Mouse (Mus musculus) forebrain, embryonic 11.5 days (tissue): Measurements from ENCODE around the gene Tlr11. TPM values are rescaled to one million over a fixed set of nuclear protein-coding genes. Genes with fewer than 3 reads are reported as not detected.

Experiments
- ATAC-seq: fragments of 200-750 bp; cut with Nextera tagmentation; replicated peaks from 2 replicates; pipeline ENCODE4 v1.8.0; 2017; ENCODE audit warnings: moderate TSS enrichment; ENCODE audit not compliant: low FRiP score
- DNase-seq: peaks from one replicate; pipeline ENCODE4 v3.0.0-alpha.2; 2017; ENCODE audit warnings: low spot score
- H3K27ac ChIP-seq: fragments of 300-500 bp; sonication (generic); 2 replicates; pipeline ENCODE4 v1.5.1; 2014; ENCODE audit warnings: low read depth, low read length
- H3K27me3 ChIP-seq: fragments of 300-500 bp; sonication (generic); 2 replicates; pipeline ENCODE4 v1.6.1; 2014; ENCODE audit warnings: mild to moderate bottlenecking, low read length, mixed read lengths; ENCODE audit not compliant: control insufficient read depth, insufficient read depth
- H3K36me3 ChIP-seq: fragments of 300-500 bp; sonication (generic); 2 replicates; pipeline ENCODE4 v1.6.1; 2014; ENCODE audit warnings: mild to moderate bottlenecking, low read length, moderate library complexity, mixed read lengths; ENCODE audit not compliant: control insufficient read depth, insufficient read depth
- H3K4me1 ChIP-seq: fragments of 300-500 bp; sonication (generic); replicated peaks from 2 replicates; pipeline ENCODE4 v1.6.1; 2014; ENCODE audit warnings: low read length, mixed read lengths; ENCODE audit not compliant: control insufficient read depth, insufficient read depth
- H3K4me2 ChIP-seq: fragments of 300-500 bp; sonication (generic); 2 replicates; pipeline ENCODE4 v1.6.1; 2014; ENCODE audit warnings: low read depth, mild to moderate bottlenecking, low read length, moderate library complexity, mixed read lengths; ENCODE audit not compliant: severe bottlenecking
- H3K4me3 ChIP-seq: fragments of 300-500 bp; sonication (generic); 2 replicates; pipeline ENCODE4 v1.5.1; 2014; ENCODE audit warnings: low read depth, low read length
- H3K9ac ChIP-seq: fragments of 300-500 bp; sonication (generic); 2 replicates; pipeline ENCODE4 v1.6.1; 2014; ENCODE audit warnings: low read length
- H3K9me3 ChIP-seq: fragments of 300-500 bp; sonication (generic); 2 replicates; pipeline ENCODE4 v1.6.1; 2016; ENCODE audit warnings: low read length, mixed read lengths; ENCODE audit not compliant: control insufficient read depth
- WGBS: fragments of 180-500 bp; shearing (Covaris S2); extraction: QIAGEN DNeasy Blood & Tissue Kit; methylation state at CpG from one replicate; pipeline ENCODE4 v1.1.7; 2014; 5-methylcytosine and 5-hydroxymethylcytosine counted together
- polyA plus RNA-seq: library from polyadenylated mRNA; unstranded; fragments of >200 nt; fragmentation: Nextera tagmentation; extraction: Ambion mirVana; gene quantifications from 2 replicates; pipeline ENCODE4 v1.2.1, GENCODE M21; 2014

The Tlr11 gene
- polyA plus RNA-seq, result not detected in 2 replicates

DNA sequence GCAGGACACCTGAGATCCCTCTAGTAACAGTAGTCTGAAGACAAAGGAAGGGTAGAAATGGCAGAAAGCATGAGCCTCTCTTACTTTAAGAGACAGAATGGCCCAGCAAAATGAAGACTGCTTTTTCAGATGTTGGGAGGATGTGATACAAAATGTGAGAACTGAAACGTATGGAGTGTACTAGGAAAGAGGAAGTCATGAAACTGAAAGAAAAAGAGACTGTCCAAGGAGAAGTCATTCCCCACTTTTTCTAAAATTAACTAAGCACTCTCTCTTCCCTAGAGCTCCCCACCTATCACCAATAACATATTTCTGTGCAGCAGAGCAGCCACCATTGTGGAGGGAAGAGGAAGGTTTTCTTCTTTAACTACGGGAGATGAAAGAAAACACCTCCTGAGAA, at the start of gene Tlr11:
Tlr11 (plus strand) TSS at position 322 of the 400 bp plus-strand sequence.
- no peaks in the 10 kb centered on the region for H3K9me3 ChIP-seq
- H3K4me2 ChIP-seq, result no peak within 1 kb of the TSS
- no peaks in the 10 kb centered on the region for H3K4me1 ChIP-seq
- WGBS, result 89% methylated on average over 2 of the region's 2 CpGs
- ATAC-seq, result no peak
- no peak for DNase-seq
- no peak within 1 kb of the TSS for H3K27ac ChIP-seq
- H3K27me3 ChIP-seq, result no peaks in the 10 kb centered on the region
- H3K36me3 ChIP-seq, result no peaks in the 10 kb centered on the region
- no peak within 1 kb of the TSS for H3K9ac ChIP-seq
- H3K4me3 ChIP-seq, result no peak within 1 kb of the TSS

DNA sequence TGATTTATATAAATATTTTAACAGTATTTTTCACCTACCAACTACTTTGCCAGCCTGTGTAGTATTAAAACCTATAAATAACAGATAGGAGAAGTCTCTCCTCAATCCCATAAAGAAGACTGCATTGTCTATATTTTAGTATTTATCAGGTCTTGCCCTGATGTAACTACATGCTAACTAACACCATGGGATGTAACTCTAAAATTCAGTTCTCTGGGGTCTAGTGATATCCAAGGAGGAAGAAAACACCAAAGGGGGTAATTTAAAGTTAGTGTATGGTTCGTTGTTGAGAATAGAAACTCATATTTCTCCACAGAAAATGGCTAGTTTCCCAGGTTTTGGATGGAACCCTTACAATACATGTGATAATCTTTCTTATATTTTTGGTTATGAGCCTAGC, 31.1 kb upstream of the Tlr11 start, which contains the start of gene Olfr734:
Olfr734 (minus strand) TSS at position 101 of the 400 bp plus-strand sequence.
- Histone ChIP-seq H3K4me2 (no peak within 1 kb of the TSS), H3K4me3 (no peak within 1 kb of the TSS), H3K27ac (no peak within 1 kb of the TSS), H3K4me1 (no peaks in the 10 kb centered on the region), H3K27me3 (no peaks in the 10 kb centered on the region), H3K36me3 (no peaks in the 10 kb centered on the region), H3K9ac (no peak within 1 kb of the TSS), H3K9me3 (no peaks in the 10 kb centered on the region)
- WGBS, result 74% methylated on average over 1 of the region's 1 CpGs
- ATAC-seq (no peak), DNase-seq (no peak)

DNA sequence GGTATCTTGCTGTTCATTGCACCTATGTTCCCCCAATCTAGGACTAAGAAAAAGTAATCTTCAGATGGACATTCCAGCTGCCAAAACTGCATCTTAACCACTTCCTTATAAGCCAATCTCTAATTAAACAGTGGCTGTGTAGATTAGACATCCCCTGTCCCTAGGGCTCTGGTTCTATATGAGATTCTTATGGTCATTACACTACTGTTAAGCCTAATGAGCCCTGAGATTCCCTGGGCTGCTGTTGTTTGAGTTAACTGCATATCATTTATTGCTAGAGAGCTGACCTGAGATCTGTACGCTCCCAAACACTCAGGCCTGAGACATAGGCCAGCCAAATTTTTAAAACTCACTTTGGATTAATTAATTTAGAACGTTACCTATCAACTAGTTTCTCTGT, 8.9 kb upstream of the Tlr11 start, which contains the start of gene Olfr735:
Olfr735 (minus strand) TSS at position 77 of the 400 bp plus-strand sequence.
- Histone ChIP-seq H3K9me3 (no peaks in the 10 kb centered on the region), H3K4me2 (no peak within 1 kb of the TSS), H3K9ac (no peak within 1 kb of the TSS), H3K4me1 (no peaks in the 10 kb centered on the region), H3K27me3 (no peaks in the 10 kb centered on the region), H3K27ac (no peak within 1 kb of the TSS), H3K4me3 (no peak within 1 kb of the TSS), H3K36me3 (no peaks in the 10 kb centered on the region)
- ATAC-seq, result no peak
- 87% methylated on average over 2 of the region's 2 CpGs for WGBS
- no peak for DNase-seq

DNA sequence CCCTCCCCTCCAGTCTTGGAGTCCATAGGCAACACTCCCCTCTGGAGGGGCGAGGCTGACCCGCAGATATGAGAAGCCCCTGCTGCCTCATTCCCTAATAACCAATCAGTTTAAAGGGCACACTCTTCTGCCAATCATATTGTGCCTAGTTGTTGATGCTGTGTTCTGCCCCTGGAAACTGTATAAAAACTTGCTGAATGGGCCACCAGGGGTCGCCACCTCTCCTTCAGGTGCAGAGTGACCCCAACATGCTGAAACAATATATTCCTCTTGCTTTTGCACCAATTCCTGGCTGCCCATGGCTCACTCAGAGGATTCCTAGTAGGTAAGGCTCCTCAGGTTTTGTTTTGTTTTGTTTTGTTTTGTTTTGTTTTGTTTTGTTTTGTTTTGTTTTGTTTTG, 5.3 kb upstream of the Tlr11 start:
- no peaks in the 10 kb centered on the region for H3K4me1 ChIP-seq
- DNase-seq (no peak), ATAC-seq (no peak)
- no peak overlapping the region for H3K4me2 ChIP-seq
- WGBS, result 48% methylated on average over 3 of the region's 3 CpGs
- no peaks in the 10 kb centered on the region for H3K9me3 ChIP-seq
- no peak overlapping the region for H3K27ac ChIP-seq
- no peaks in the 10 kb centered on the region for H3K27me3 ChIP-seq
- H3K36me3 ChIP-seq, result no peaks in the 10 kb centered on the region
- no peak overlapping the region for H3K4me3 ChIP-seq
- no peak overlapping the region for H3K9ac ChIP-seq

DNA sequence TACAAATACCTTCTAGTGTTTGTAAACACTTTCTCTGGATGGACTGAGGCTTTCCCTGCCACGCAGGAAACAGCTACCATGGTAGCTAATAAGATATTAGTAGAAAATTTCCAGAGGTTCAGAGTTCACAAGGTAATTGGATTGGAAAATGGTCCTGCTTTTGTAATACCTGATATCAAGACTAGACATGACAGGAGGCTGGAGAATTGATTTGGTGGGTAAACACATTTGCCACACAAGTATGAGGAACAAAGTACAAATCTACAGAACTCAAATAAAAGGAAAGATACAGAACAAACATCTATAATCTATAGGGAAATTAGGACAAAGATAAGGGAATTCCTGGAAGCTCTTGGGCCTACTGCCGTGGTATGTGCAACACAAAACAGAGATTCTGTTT, 989 bp upstream of the Tlr11 start:
- no peak for DNase-seq
- H3K4me3 ChIP-seq, result no peak overlapping the region
- no peaks in the 10 kb centered on the region for H3K27me3 ChIP-seq
- ATAC-seq, result no peak
- H3K4me2 ChIP-seq, result no peak overlapping the region
- H3K27ac ChIP-seq, result no peak overlapping the region
- no peaks in the 10 kb centered on the region for H3K9me3 ChIP-seq
- no peak overlapping the region for H3K9ac ChIP-seq
- WGBS, result 91% methylated on average over 2 of the region's 2 CpGs
- H3K36me3 ChIP-seq, result no peaks in the 10 kb centered on the region
- H3K4me1 ChIP-seq, result no peaks in the 10 kb centered on the region

DNA sequence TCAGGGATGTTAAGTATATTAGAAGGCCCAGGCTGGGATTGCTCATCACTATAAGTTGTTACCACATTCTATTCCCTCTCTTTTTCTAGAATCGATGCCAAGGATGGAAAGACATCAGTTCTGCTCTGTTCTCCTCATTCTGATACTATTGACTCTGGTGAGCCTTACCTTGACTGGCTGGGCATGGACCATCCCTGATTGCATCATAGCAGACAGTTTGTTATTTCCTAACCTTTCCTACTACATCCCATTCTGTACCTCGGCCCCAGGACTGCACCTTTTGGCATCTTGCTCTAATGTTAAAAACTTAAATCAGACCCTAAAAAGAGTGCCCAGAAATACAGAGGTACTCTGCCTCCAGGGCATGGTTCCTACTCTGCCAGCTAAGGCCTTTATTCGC, 2.8 kb downstream of the Tlr11 start:
- no peak overlapping the region for H3K27ac ChIP-seq
- H3K36me3 ChIP-seq, result no peaks in the 10 kb centered on the region
- DNase-seq (no peak), ATAC-seq (no peak)
- H3K9ac ChIP-seq, result no peak overlapping the region
- no peaks in the 10 kb centered on the region for H3K27me3 ChIP-seq
- no peak overlapping the region for H3K4me3 ChIP-seq
- no peaks in the 10 kb centered on the region for H3K9me3 ChIP-seq
- no peaks in the 10 kb centered on the region for H3K4me1 ChIP-seq
- no peak overlapping the region for H3K4me2 ChIP-seq
- WGBS, result 89% methylated on average over 3 of the region's 3 CpGs

DNA sequence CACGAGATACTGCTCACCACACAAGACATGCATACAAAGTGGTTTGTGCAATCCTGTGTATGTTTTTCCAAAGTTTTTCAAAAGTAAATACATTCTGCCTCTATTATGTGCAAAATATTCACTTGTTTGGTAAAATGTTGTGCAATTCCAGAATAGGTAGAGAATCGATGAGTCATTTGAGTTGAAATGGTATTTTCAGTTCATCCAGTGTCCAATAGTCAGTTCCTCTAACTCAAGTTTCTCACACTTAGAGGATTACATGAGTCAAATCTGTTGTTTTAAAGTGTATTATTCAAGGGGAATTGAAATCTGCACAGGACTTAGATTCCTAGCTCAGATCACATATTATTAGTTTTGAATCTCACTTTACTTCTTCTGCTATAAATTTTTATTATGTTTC, 5.8 kb downstream of the Tlr11 start:
- H3K4me1 ChIP-seq, result no peaks in the 10 kb centered on the region
- H3K9ac ChIP-seq, result no peak overlapping the region
- DNase-seq (no peak), ATAC-seq (no peak)
- no peak overlapping the region for H3K27ac ChIP-seq
- H3K9me3 ChIP-seq, result no peaks in the 10 kb centered on the region
- H3K4me2 ChIP-seq, result no peak overlapping the region
- no peak overlapping the region for H3K4me3 ChIP-seq
- H3K27me3 ChIP-seq, result no peaks in the 10 kb centered on the region
- WGBS, result 88% methylated on average over 2 of the region's 2 CpGs
- H3K36me3 ChIP-seq, result no peaks in the 10 kb centered on the region

DNA sequence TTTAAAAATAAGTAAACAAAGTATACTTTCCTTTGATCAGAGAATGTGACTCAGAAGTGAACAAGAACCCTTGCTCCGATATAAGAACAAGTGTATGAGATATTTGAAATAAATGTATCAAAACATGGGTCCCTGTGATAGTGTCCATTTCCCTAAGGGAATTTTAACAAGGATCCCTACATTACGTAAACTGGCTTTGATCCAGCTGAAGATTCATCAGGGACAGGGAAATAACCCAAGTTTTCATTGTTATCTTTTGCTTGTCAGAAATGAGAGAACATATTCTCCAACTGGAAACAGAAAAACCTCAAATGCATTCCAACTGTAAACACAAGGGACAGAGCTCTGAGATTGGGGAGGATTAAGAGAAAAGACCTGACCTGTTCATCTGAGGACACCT, 23.1 kb downstream of the Tlr11 start, which contains the start of gene Olfr736:
Olfr736 (plus strand) TSS at position 301 of the 400 bp plus-strand sequence.
- Histone ChIP-seq H3K27me3 (no peaks in the 10 kb centered on the region), H3K36me3 (no peaks in the 10 kb centered on the region), H3K27ac (no peak within 1 kb of the TSS), H3K4me2 (no peak within 1 kb of the TSS), H3K9ac (no peak within 1 kb of the TSS), H3K4me3 (no peak within 1 kb of the TSS), H3K9me3 (no peaks in the 10 kb centered on the region), H3K4me1 (no peaks in the 10 kb centered on the region)
- no peak for ATAC-seq
- 87% methylated on average over 2 of the region's 2 CpGs for WGBS
- no peak for DNase-seq

DNA sequence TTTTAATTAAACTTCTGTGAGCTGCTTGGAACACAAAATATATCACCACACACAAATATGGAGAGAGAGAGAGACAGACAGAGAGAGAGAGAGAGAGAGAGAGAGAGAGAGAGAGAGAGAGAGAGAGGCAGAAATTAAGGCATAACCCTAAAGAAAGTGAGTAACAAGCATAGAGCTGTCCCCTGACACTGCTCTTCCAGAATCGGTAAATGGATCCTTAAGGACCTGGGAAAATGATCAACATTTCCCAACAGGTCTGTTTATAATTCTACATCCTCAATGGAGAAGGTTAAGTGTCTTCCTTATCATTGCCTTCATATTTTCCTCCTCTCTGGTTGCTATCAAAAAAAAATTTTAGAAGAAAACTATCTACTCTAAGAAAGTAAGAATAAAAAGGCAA, 49.6 kb downstream of the Tlr11 start, which contains the start of gene Olfr738:
Olfr738 (plus strand) TSS at position 301 of the 400 bp plus-strand sequence.
- Histone ChIP-seq H3K9me3 (no peaks in the 10 kb centered on the region), H3K4me2 (no peak within 1 kb of the TSS), H3K4me1 (no peaks in the 10 kb centered on the region), H3K4me3 (no peak within 1 kb of the TSS), H3K27me3 (no peaks in the 10 kb centered on the region), H3K9ac (no peak within 1 kb of the TSS), H3K27ac (no peak within 1 kb of the TSS), H3K36me3 (no peaks in the 10 kb centered on the region)
- no peak for ATAC-seq
- DNase-seq, result no peak
- 83% methylated on average over 1 of the region's 1 CpGs for WGBS
